Mouse (Mus musculus) neural tube, embryonic 15.5 days (tissue): ENCODE measurements at regions not wholly inside any gene's neighbourhood (a gene's known extent, or its start where the extent isn't known, plus 50 kb on each side); places are given as distances from the start of the nearest gene placed in this dataset.

ENCODE experiments used
- ATAC-seq: fragments of 200-750 bp; cut with Nextera tagmentation; 2 replicates; pipeline ENCODE4 v1.8.0; 2017; ENCODE audit warnings: mild to moderate bottlenecking, moderate TSS enrichment, moderate library complexity; ENCODE audit not compliant: low FRiP score
- H3K27ac ChIP-seq: fragments of 300-500 bp; sonication (generic); replicated peaks from 2 replicates; pipeline ENCODE4 v1.5.1; 2015; ENCODE audit warnings: mild to moderate bottlenecking, inconsistent platforms
- H3K27me3 ChIP-seq: fragments of 300-500 bp; sonication (generic); replicated peaks from 2 replicates; pipeline ENCODE4 v1.6.1; 2015; ENCODE audit warnings: inconsistent platforms
- H3K36me3 ChIP-seq: fragments of 300-500 bp; sonication (generic); 2 replicates; pipeline ENCODE4 v1.6.1; 2015; ENCODE audit warnings: inconsistent platforms
- H3K4me1 ChIP-seq: fragments of 300-500 bp; sonication (generic); 2 replicates; pipeline ENCODE4 v1.6.1; 2015; ENCODE audit warnings: inconsistent platforms
- H3K4me2 ChIP-seq: fragments of 300-500 bp; sonication (generic); 2 replicates; pipeline ENCODE4 v1.6.1; 2015; ENCODE audit warnings: inconsistent platforms, mild to moderate bottlenecking, moderate library complexity
- H3K4me3 ChIP-seq: fragments of 300-500 bp; sonication (generic); replicated peaks from 2 replicates; pipeline ENCODE4 v1.5.1; 2015; ENCODE audit warnings: mild to moderate bottlenecking, inconsistent platforms
- H3K9ac ChIP-seq: fragments of 300-500 bp; sonication (generic); replicated peaks from 2 replicates; pipeline ENCODE4 v1.6.1; 2015; ENCODE audit warnings: mild to moderate bottlenecking, inconsistent platforms
- H3K9me3 ChIP-seq: fragments of 300-500 bp; sonication (generic); replicated peaks from 2 replicates; pipeline ENCODE4 v1.6.1; 2016; ENCODE audit warnings: inconsistent platforms
- WGBS: fragments of 180-500 bp; shearing (Covaris S2); methylation state at CpG from one replicate; pipeline ENCODE4 v1.1.7; 2015; ENCODE audit warnings: mixed read lengths; 5-methylcytosine and 5-hydroxymethylcytosine counted together

DNA sequence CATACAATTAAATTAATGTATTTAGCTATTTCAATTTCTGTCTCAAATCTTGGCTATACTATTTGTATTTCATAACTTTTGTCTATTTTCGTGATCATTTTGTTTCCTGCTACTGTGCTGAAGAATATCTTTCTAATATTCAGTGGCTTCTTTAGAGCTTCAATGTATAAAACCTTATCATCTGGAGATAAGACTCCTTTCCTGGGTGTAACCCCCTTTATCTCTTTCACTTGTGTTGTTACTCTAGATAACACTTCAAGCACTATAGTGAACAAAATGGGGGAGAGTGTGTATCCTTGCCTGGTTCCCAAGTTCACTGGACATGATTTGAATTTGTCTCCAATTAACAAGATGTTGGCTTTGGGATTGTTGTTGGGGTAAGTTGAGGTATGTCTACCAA, 341.5 kb downstream of the 1700017N19Rik start:
- no peaks in the 10 kb centered on the region for H3K36me3 ChIP-seq
- H3K27me3 ChIP-seq: no peaks in the 10 kb centered on the region
- no peak overlapping the region for H3K9ac ChIP-seq
- H3K4me1 ChIP-seq: no peaks in the 10 kb centered on the region
- no peaks in the 10 kb centered on the region for H3K9me3 ChIP-seq
- no peak for ATAC-seq
- no peak overlapping the region for H3K4me3 ChIP-seq
- no peak overlapping the region for H3K27ac ChIP-seq
- H3K4me2 ChIP-seq: no peak overlapping the region
- 96% methylated on average over 1 of the region's 1 CpGs for WGBS

GRCm38 (mm10) chr10:100958371-100958770, 368.1 kb downstream of the 1700017N19Rik start:
- Histone ChIP-seq H3K4me3 (no peak overlapping the region), H3K27me3 (no peaks in the 10 kb centered on the region), H3K9me3 (no peaks in the 10 kb centered on the region), H3K4me2 (no peak overlapping the region), H3K9ac (no peak overlapping the region), H3K27ac (no peak overlapping the region), H3K4me1 (no peaks in the 10 kb centered on the region), H3K36me3 (no peaks in the 10 kb centered on the region)
- ATAC-seq: no peak
- WGBS: 87% methylated on average over 9 of the region's 9 CpGs

DNA sequence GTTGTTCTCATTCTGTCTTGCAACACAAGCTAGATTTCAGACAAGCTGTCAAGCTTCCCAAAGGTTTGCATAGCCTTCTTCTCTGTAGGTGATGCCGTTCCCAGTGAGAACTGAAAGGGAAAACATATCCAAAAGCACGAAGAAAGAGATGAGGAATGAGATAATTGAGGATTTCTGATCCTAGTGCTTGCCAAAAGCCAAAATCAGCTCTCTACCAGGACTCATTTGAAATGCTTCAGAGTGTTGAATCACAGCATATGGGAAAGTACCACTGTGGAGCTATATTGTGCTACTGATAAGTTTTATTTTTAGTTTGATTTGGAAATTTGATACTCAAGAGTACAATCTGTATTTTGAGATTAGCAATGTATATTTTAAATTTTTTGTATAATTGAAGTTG, 413.2 kb downstream of the 1700017N19Rik start:
- H3K27ac ChIP-seq: no peak overlapping the region
- no peaks in the 10 kb centered on the region for H3K4me1 ChIP-seq
- ATAC-seq: no peak
- H3K4me3 ChIP-seq: no peak overlapping the region
- H3K4me2 ChIP-seq: no peak overlapping the region
- no peak overlapping the region for H3K9ac ChIP-seq
- no peaks in the 10 kb centered on the region for H3K27me3 ChIP-seq
- H3K9me3 ChIP-seq: no peaks in the 10 kb centered on the region
- 85% methylated on average over 2 of the region's 2 CpGs for WGBS
- no peaks in the 10 kb centered on the region for H3K36me3 ChIP-seq

DNA sequence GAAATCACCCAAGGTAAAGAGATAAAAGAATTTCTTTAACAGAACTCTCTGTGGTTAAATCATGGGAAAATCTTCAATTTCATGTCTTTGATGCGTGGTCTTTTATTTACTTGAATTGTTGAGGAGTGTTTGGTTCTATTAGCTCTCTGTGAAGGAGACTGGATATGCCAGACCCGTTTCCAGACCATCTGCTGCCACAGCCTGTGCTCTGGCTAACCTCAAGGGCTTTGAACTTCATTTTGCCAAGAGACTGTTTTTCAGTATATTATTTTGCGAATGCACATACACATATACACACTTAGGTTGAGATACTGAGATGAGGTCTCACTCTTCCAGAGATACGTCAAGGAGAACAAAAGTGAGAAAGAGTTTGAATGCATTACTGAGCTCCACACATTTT, 414.4 kb downstream of the 1700017N19Rik start:
- Histone ChIP-seq H3K9ac (no peak overlapping the region), H3K9me3 (no peaks in the 10 kb centered on the region), H3K27me3 (no peaks in the 10 kb centered on the region), H3K4me2 (no peak overlapping the region), H3K27ac (no peak overlapping the region), H3K4me3 (no peak overlapping the region), H3K4me1 (no peaks in the 10 kb centered on the region), H3K36me3 (no peaks in the 10 kb centered on the region)
- 91% methylated on average over 4 of the region's 4 CpGs for WGBS
- ATAC-seq: no peak

GRCm38 (mm10) chr10:101015416-101015815, 425.1 kb downstream of the 1700017N19Rik start:
- WGBS: 96% methylated on average over 1 of the region's 1 CpGs

DNA sequence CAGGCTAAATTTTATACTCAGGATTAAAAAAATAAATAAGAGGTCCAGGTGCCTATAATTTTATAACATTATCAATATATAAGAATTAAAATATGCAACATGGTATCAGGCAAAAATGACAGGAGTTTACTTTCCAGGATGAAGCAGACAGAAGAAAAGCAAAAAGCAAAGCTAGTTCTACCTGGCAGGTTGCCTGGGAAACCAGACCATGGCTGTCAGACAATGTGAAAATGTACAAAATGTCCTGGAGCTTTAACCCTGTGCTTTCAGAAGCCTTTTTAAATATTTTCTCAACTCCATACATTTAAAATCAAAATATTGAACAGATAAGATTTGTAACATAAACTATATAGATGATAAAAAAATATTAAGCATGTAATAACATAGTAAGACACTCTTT, 448.3 kb downstream of the 1700017N19Rik start:
- H3K36me3 ChIP-seq: no peaks in the 10 kb centered on the region
- no peak for ATAC-seq
- no peak overlapping the region for H3K4me3 ChIP-seq
- no peak overlapping the region for H3K4me2 ChIP-seq
- no peak overlapping the region for H3K27ac ChIP-seq
- no peak overlapping the region for H3K9ac ChIP-seq
- no peaks in the 10 kb centered on the region for H3K9me3 ChIP-seq
- no peaks in the 10 kb centered on the region for H3K27me3 ChIP-seq
- H3K4me1 ChIP-seq: no peaks in the 10 kb centered on the region

More at GRCm38 (mm10) chr10:101015416-101015815, 425.1 kb downstream of the 1700017N19Rik start:
- Histone ChIP-seq H3K9me3 (no peaks in the 10 kb centered on the region), H3K27ac (no peak overlapping the region), H3K4me1 (no peaks in the 10 kb centered on the region), H3K9ac (no peak overlapping the region), H3K4me3 (no peak overlapping the region), H3K36me3 (no peaks in the 10 kb centered on the region), H3K4me2 (no peak overlapping the region), H3K27me3 (no peaks in the 10 kb centered on the region)
- ATAC-seq: no peak

DNA sequence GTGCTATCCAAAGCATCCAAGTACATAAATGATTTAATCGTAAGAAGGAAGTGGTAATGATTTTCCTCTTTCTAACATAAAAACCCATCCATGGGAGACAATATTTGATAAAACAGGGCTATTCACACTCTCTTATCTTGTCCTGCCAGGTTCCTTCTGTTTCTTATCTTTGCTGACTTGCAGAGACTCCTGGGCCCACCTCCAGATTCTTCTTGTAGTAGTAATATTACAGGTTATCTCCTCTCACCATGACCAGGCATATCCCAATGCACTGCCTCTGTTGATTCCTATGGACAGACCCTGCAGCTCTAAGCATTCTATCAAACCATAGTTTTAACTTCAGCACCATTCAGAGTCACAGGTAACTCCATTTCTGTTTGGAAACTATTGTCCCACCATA, 448.8 kb downstream of the 1700017N19Rik start:
- H3K4me1 ChIP-seq: no peaks in the 10 kb centered on the region
- no peak overlapping the region for H3K4me3 ChIP-seq
- H3K36me3 ChIP-seq: no peaks in the 10 kb centered on the region
- H3K27ac ChIP-seq: no peak overlapping the region
- H3K27me3 ChIP-seq: no peaks in the 10 kb centered on the region
- no peaks in the 10 kb centered on the region for H3K9me3 ChIP-seq
- no peak overlapping the region for H3K4me2 ChIP-seq
- 92% methylated on average over 1 of the region's 1 CpGs for WGBS
- H3K9ac ChIP-seq: no peak overlapping the region
- ATAC-seq: no peak
